Mouse (Mus musculus): ENCODE measurements around the gene Rnf215. TPM values are rescaled to one million over a fixed set of nuclear protein-coding genes. Genes with fewer than 3 reads are reported as not detected.
A peak's percentile ranks its signal among the peaks of the same experiment; 100 is the strongest.

Rnf215 gene
- polyA plus RNA-seq, 1 experiment: 4.5 TPM

GRCm38 (mm10) chr11:4149886-4150285, 14.9 kb downstream of the Rnf215 start:
- no peak overlapping the region for H3K27ac ChIP-seq (ENCODE audit: control insufficient read depth, insufficient read depth, low read depth, low read length)
- no peak overlapping the region for H3K4me3 ChIP-seq (ENCODE audit: control insufficient read depth, low read depth, low read length)
- H3K27me3 ChIP-seq (ENCODE audit: control insufficient read depth, insufficient read depth, low read length): no peaks in the 10 kb centered on the region
- H3K36me3 ChIP-seq (ENCODE audit: control insufficient read depth, insufficient read depth, low read length): peaks cover 2% of the 10 kb centered on the region; the same call in 1 of the 2 replicates
- no peaks in the 10 kb centered on the region for H3K4me1 ChIP-seq (ENCODE audit: control insufficient read depth, insufficient read depth, low read length)
- TF ChIP-seq CTCF (IDR thresholded peaks at IDR 0.05; ENCODE audit: control insufficient read depth, insufficient read depth, insufficient replicate concordance, low read depth, low read length): no peak
- TF ChIP-seq POLR2A (IDR thresholded peaks at IDR 0.05; ENCODE audit: control insufficient read depth, low read depth, low read length): no peak

- Histone ChIP-seq H3K4me3 (ENCODE audit: control insufficient read depth, low read depth, low read length) (no peak overlapping the region), H3K4me1 (ENCODE audit: control insufficient read depth, insufficient read depth, low read length) (no peaks in the 10 kb centered on the region), H3K36me3 (ENCODE audit: control insufficient read depth, insufficient read depth, low read length) (no peaks in the 10 kb centered on the region; the same call in 1 of the 2 replicates), H3K27ac (ENCODE audit: control insufficient read depth, insufficient read depth, low read depth, low read length) (no peak overlapping the region), H3K27me3 (ENCODE audit: control insufficient read depth, insufficient read depth, low read length) (no peaks in the 10 kb centered on the region)
- TF ChIP-seq POLR2A (IDR thresholded peaks at IDR 0.05; ENCODE audit: control insufficient read depth, low read depth, low read length) (no peak), CTCF (IDR thresholded peaks at IDR 0.05; ENCODE audit: control insufficient read depth, insufficient read depth, insufficient replicate concordance, low read depth, low read length) (no peak)
These were observed 18.7 kb downstream of the Rnf215 start for GRCm38 (mm10) chr11:4153694-4154093.

GRCm38 (mm10) chr11:4155641-4156040, 20.6 kb downstream of the Rnf215 start:
- Histone ChIP-seq H3K27me3 (ENCODE audit: control insufficient read depth, insufficient read depth, low read length) (no peaks in the 10 kb centered on the region), H3K4me1 (ENCODE audit: control insufficient read depth, insufficient read depth, low read length) (no peaks in the 10 kb centered on the region; the same call in 1 of the 2 replicates), H3K36me3 (ENCODE audit: control insufficient read depth, insufficient read depth, low read length) (no peaks in the 10 kb centered on the region; the same call in 1 of the 2 replicates), H3K4me3 (ENCODE audit: control insufficient read depth, low read depth, low read length) (no peak overlapping the region), H3K27ac (ENCODE audit: control insufficient read depth, insufficient read depth, low read depth, low read length) (no peak overlapping the region)
- no peak for TF ChIP-seq POLR2A (IDR thresholded peaks at IDR 0.05; ENCODE audit: control insufficient read depth, low read depth, low read length)
- no peak for TF ChIP-seq CTCF (IDR thresholded peaks at IDR 0.05; ENCODE audit: control insufficient read depth, insufficient read depth, insufficient replicate concordance, low read depth, low read length)

- H3K4me1 ChIP-seq (ENCODE audit: control insufficient read depth, insufficient read depth, low read length): peaks cover 2% of the 10 kb centered on the region; the same call in 1 of the 2 replicates
- TF ChIP-seq CTCF (IDR thresholded peaks at IDR 0.05; ENCODE audit: control insufficient read depth, insufficient read depth, insufficient replicate concordance, low read depth, low read length) (no peak), POLR2A (IDR thresholded peaks at IDR 0.05; ENCODE audit: control insufficient read depth, low read depth, low read length) (no peak)
- H3K36me3 ChIP-seq (ENCODE audit: control insufficient read depth, insufficient read depth, low read length): no peaks in the 10 kb centered on the region; the same call in 1 of the 2 replicates
- no peaks in the 10 kb centered on the region for H3K27me3 ChIP-seq (ENCODE audit: control insufficient read depth, insufficient read depth, low read length)
- peak overlapping the region; percentile 96 for H3K4me3 ChIP-seq (ENCODE audit: control insufficient read depth, low read depth, low read length)
- H3K27ac ChIP-seq (ENCODE audit: control insufficient read depth, insufficient read depth, low read depth, low read length): no peak overlapping the region
These were observed 23.7 kb downstream of the Rnf215 start for GRCm38 (mm10) chr11:4158676-4159075.

GRCm38 (mm10) chr11:4159808-4160708, 25.1 kb downstream of the Rnf215 start, which contains the start of the genes Ccdc157 and Sf3a1:
TSS of gene Ccdc157 (minus strand) at chr11:4160293.
TSS of gene Sf3a1 (plus strand) at chr11:4160350.
- TF ChIP-seq POLR2A (IDR thresholded peaks at IDR 0.05; ENCODE audit: control insufficient read depth, low read depth, low read length) (peak; percentile 91), CTCF (IDR thresholded peaks at IDR 0.05; ENCODE audit: control insufficient read depth, insufficient read depth, insufficient replicate concordance, low read depth, low read length) (no peak)
- no peaks in the 10 kb centered on the region; the same call in 1 of the 2 replicates for H3K36me3 ChIP-seq (ENCODE audit: control insufficient read depth, insufficient read depth, low read length)
- H3K4me1 ChIP-seq (ENCODE audit: control insufficient read depth, insufficient read depth, low read length): peaks cover 2% of the 10 kb centered on the region; the same call in 1 of the 2 replicates
- no peaks in the 10 kb centered on the region for H3K27me3 ChIP-seq (ENCODE audit: control insufficient read depth, insufficient read depth, low read length)
- H3K4me3 ChIP-seq (ENCODE audit: control insufficient read depth, low read depth, low read length): peak within 1 kb of the TSS; percentile 96
- peak within 1 kb of the TSS; percentile 95 for H3K27ac ChIP-seq (ENCODE audit: control insufficient read depth, insufficient read depth, low read depth, low read length)

- H3K36me3 ChIP-seq (ENCODE audit: control insufficient read depth, insufficient read depth, low read length): no peaks in the 10 kb centered on the region; the same call in 1 of the 2 replicates
- H3K27ac ChIP-seq (ENCODE audit: control insufficient read depth, insufficient read depth, low read depth, low read length): peak overlapping the region; percentile 95
- TF ChIP-seq CTCF (IDR thresholded peaks at IDR 0.05; ENCODE audit: control insufficient read depth, insufficient read depth, insufficient replicate concordance, low read depth, low read length): no peak
- TF ChIP-seq POLR2A (IDR thresholded peaks at IDR 0.05; ENCODE audit: control insufficient read depth, low read depth, low read length): no peak
- peaks cover 2% of the 10 kb centered on the region; the same call in 1 of the 2 replicates for H3K4me1 ChIP-seq (ENCODE audit: control insufficient read depth, insufficient read depth, low read length)
- peak overlapping the region; percentile 96 for H3K4me3 ChIP-seq (ENCODE audit: control insufficient read depth, low read depth, low read length)
- H3K27me3 ChIP-seq (ENCODE audit: control insufficient read depth, insufficient read depth, low read length): no peaks in the 10 kb centered on the region
These were observed 25.9 kb downstream of the Rnf215 start for GRCm38 (mm10) chr11:4160758-4161480.

- Histone ChIP-seq H3K4me3 (ENCODE audit: control insufficient read depth, low read depth, low read length) (no peak overlapping the region), H3K36me3 (ENCODE audit: control insufficient read depth, insufficient read depth, low read length) (peaks cover 2% of the 10 kb centered on the region), H3K27ac (ENCODE audit: control insufficient read depth, insufficient read depth, low read depth, low read length) (no peak overlapping the region), H3K4me1 (ENCODE audit: control insufficient read depth, insufficient read depth, low read length) (peaks cover 2% of the 10 kb centered on the region; the same call in 1 of the 2 replicates), H3K27me3 (ENCODE audit: control insufficient read depth, insufficient read depth, low read length) (no peaks in the 10 kb centered on the region)
- no peak for TF ChIP-seq CTCF (IDR thresholded peaks at IDR 0.05; ENCODE audit: control insufficient read depth, insufficient read depth, insufficient replicate concordance, low read depth, low read length)
These were observed 29.7 kb downstream of the Rnf215 start for GRCm38 (mm10) chr11:4164701-4165100.
